ENCODE assay signal across 10 mouse cellular contexts in the genomic region with DNA sequence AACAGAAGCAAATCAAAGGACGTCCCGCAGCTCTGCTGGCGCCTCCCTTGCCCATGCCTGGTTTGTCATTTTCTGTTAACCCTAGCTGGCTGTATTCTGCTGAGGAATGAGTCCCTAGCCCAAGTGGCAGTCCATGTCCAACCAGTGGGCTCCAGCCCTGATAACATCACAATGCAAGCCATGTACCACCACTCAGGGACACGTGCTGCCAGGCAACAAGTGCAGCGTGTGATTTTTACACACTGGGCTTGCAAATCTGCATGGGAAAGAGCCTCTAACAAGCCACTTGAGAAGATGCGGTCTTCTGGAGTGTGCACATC. TPM values are rescaled to one million over a fixed set of nuclear protein-coding genes. Genes with fewer than 3 reads are reported as not detected.
DNase-seq lines count a peak whose midpoint lies in the region; ATAC-seq and TF ChIP-seq lines count a peak whose summit lies in the region.
"Had no signal": no experiment of that assay in that cellular context is flagged by ENCODE, and none has a peak within 500 bp of the region (broad histone marks: within the 10 kb centered on the region; RNA-seq: fewer than 3 reads in every experiment).

No protein-coding gene starts in this region.

- 9% methylated on average over 6 of the region's 6 CpGs for WGBS in hindbrain, embryonic 15.5 days

- TF ChIP-seq POLR2A in testis, adult 2 months (IDR thresholded peaks at IDR 0.05; ENCODE audit: control insufficient read depth, low read depth, low read length), result peak; percentile 51; the same call in 1 of the 2 replicates

- 0 out of 2 replicates have a peak, but pooled peaks have one; percentile 62 for ATAC-seq in hindbrain, embryonic 15.5 days (ENCODE audit: low FRiP score, low read depth)

- H3K4me1 ChIP-seq in testis, adult 2 months (ENCODE audit: control insufficient read depth, insufficient read depth, low read length), result peaks cover 2% of the 10 kb centered on the region; the same call in 1 of the 2 replicates
- H3K4me1 ChIP-seq in hindbrain, embryonic 15.5 days (replicated peaks), result peaks cover 21% of the 10 kb centered on the region

- H3K27ac ChIP-seq in testis, adult 2 months (ENCODE audit: control insufficient read depth, insufficient read depth, low read depth, low read length), result no peak overlapping the region
- peak overlapping the region; percentile 76 for H3K27ac ChIP-seq in hindbrain, embryonic 15.5 days (replicated peaks)

- DNase-seq in heart, adult 11 months, result peak; percentile 61
- DNase-seq in heart, postnatal 25 days (ENCODE audit: low spot score), result no peak
- DNase-seq in testis, postnatal 14 days (ENCODE audit: low spot score), result no peak
- peak; percentile 60 for DNase-seq in retina, postnatal 1 day
- DNase-seq in layer of hippocampus, adult 9-11 months, result no peak
- no peak for DNase-seq in right cerebral cortex, adult 2 months (ENCODE audit: low spot score in 2 of 2)
- DNase-seq: kidney, postnatal 10 days had no signal

- H3K4me2 ChIP-seq in hindbrain, embryonic 15.5 days, result peak overlapping the region; percentile 26
- H3K4me2 ChIP-seq: liver, embryonic 11.5 days had no signal

- no peak for TF ChIP-seq CTCF in testis, adult 2 months (IDR thresholded peaks at IDR 0.05; ENCODE audit: control insufficient read depth, insufficient read depth, insufficient replicate concordance, low read depth, low read length)

- no peaks in the 10 kb centered on the region for H3K9me3 ChIP-seq in hindbrain, embryonic 15.5 days

- no peak overlapping the region for H3K4me3 ChIP-seq in testis, adult 2 months (ENCODE audit: control insufficient read depth, low read depth, low read length)
- no peak overlapping the region for H3K4me3 ChIP-seq in hindbrain, embryonic 15.5 days

- intact Hi-C loops in heart, postnatal 25 days (cut with DNase I), result no loop called here

- no peak overlapping the region; the same call in 1 of the 2 replicates for H3K9ac ChIP-seq in hindbrain, embryonic 15.5 days

- H3K36me3 ChIP-seq in testis, adult 2 months (ENCODE audit: control insufficient read depth, insufficient read depth, low read length), result no peaks in the 10 kb centered on the region
- H3K36me3 ChIP-seq in hindbrain, embryonic 15.5 days, result no peaks in the 10 kb centered on the region

- H3K27me3 ChIP-seq in testis, adult 2 months (ENCODE audit: control insufficient read depth, insufficient read depth, low read length), result no peaks in the 10 kb centered on the region
- no peaks in the 10 kb centered on the region for H3K27me3 ChIP-seq in hindbrain, embryonic 15.5 days

RNA-seq across cellular contexts. Expression of a gene that starts 13.9 kb away (rescaled TPM):
- 10 to 100 TPM in 1 of 2 experiments, 1 to 10 TPM in 1; 7.0 to 14.0 TPM for total RNA-seq in heart, postnatal 25 days (2021)
- polyA plus RNA-seq in testis, adult 2 months (2012; rRNA removed), result 81.5 and 91.7 TPM in 2 replicates
- polyA plus RNA-seq in hindbrain, embryonic 15.5 days (2015; fragmentation: Nextera tagmentation; extraction: Ambion mirVana), result 157 and 161 TPM in 2 replicates

RNA-seq across cellular contexts. Expression of a gene that starts 26.8 kb away (rescaled TPM):
- 10 to 100 TPM in 1 of 2 experiments, 1 to 10 TPM in 1; 9.7 to 12.0 TPM for total RNA-seq in heart, postnatal 25 days (2021)
- 0.44 and 0.96 TPM in 2 replicates for polyA plus RNA-seq in testis, adult 2 months (2012; rRNA removed)
- polyA plus RNA-seq in hindbrain, embryonic 15.5 days (2015; fragmentation: Nextera tagmentation; extraction: Ambion mirVana), result 5.2 and 5.4 TPM in 2 replicates

Comparison
In these comparisons a context has a peak if more than half of its experiments do, and no peak if none do; other contexts are left out.
1. DNase-seq: peak in heart, adult 11 months (single experiment) and retina, postnatal 1 day (single experiment); none in heart, postnatal 25 days (single experiment), testis, postnatal 14 days (single experiment), layer of hippocampus, adult 9-11 months (single experiment) and right cerebral cortex, adult 2 months (0 of 2).